Mouse (Mus musculus): ENCODE measurements around the gene Fhit. TPM values are rescaled to one million over a fixed set of nuclear protein-coding genes. Genes with fewer than 3 reads are reported as not detected.

Fhit gene
- polyA plus RNA-seq, 1 experiment from 2014 or later, result 7.8 TPM

GRCm38 (mm10) chr14:10129675-10130074, 1032.2 kb downstream of the Fhit start:
- Histone ChIP-seq H3K36me3 (no peaks in the 10 kb centered on the region), H3K9me3 (no peaks in the 10 kb centered on the region), H3K4me3 (replicated peaks) (no peak overlapping the region), H3K4me2 (replicated peaks) (no peak overlapping the region), H3K27ac (no peak overlapping the region), H3K4me1 (replicated peaks) (no peaks in the 10 kb centered on the region), H3K9ac (replicated peaks) (no peak overlapping the region), H3K27me3 (no peaks in the 10 kb centered on the region)
- no peak for ATAC-seq
- 87% methylated on average over 4 of the region's 4 CpGs for WGBS

GRCm38 (mm10) chr14:10129088-10129487, 1032.7 kb downstream of the Fhit start:
- H3K4me3 ChIP-seq (replicated peaks), result no peak overlapping the region
- no peaks in the 10 kb centered on the region for H3K36me3 ChIP-seq
- ATAC-seq, result no peak
- no peaks in the 10 kb centered on the region for H3K4me1 ChIP-seq (replicated peaks)
- H3K9ac ChIP-seq (replicated peaks), result no peak overlapping the region
- 96% methylated on average over 7 of the region's 7 CpGs for WGBS
- no peak overlapping the region for H3K4me2 ChIP-seq (replicated peaks)
- no peaks in the 10 kb centered on the region for H3K27me3 ChIP-seq
- H3K27ac ChIP-seq, result no peak overlapping the region
- H3K9me3 ChIP-seq, result no peaks in the 10 kb centered on the region

- Histone ChIP-seq H3K9ac (replicated peaks) (no peak overlapping the region), H3K27me3 (no peaks in the 10 kb centered on the region), H3K27ac (no peak overlapping the region), H3K36me3 (no peaks in the 10 kb centered on the region), H3K9me3 (no peaks in the 10 kb centered on the region), H3K4me1 (replicated peaks) (no peaks in the 10 kb centered on the region), H3K4me3 (replicated peaks) (no peak overlapping the region), H3K4me2 (replicated peaks) (no peak overlapping the region)
- no peak for ATAC-seq
These were observed 1035.3 kb downstream of the Fhit start for GRCm38 (mm10) chr14:10126536-10126935.

GRCm38 (mm10) chr14:10122176-10122575, 1039.7 kb downstream of the Fhit start:
- H3K4me2 ChIP-seq (replicated peaks), result no peak overlapping the region
- no peak for ATAC-seq
- no peaks in the 10 kb centered on the region for H3K36me3 ChIP-seq
- H3K4me1 ChIP-seq (replicated peaks), result no peaks in the 10 kb centered on the region
- no peak overlapping the region for H3K27ac ChIP-seq
- H3K27me3 ChIP-seq, result no peaks in the 10 kb centered on the region
- WGBS, result 73% methylated on average over 4 of the region's 4 CpGs
- no peak overlapping the region for H3K9ac ChIP-seq (replicated peaks)
- no peaks in the 10 kb centered on the region for H3K9me3 ChIP-seq
- H3K4me3 ChIP-seq (replicated peaks), result no peak overlapping the region

GRCm38 (mm10) chr14:10096236-10096635, 1065.6 kb downstream of the Fhit start:
- Histone ChIP-seq H3K4me1 (replicated peaks) (no peaks in the 10 kb centered on the region), H3K9me3 (no peaks in the 10 kb centered on the region), H3K27ac (no peak overlapping the region), H3K27me3 (no peaks in the 10 kb centered on the region), H3K36me3 (no peaks in the 10 kb centered on the region), H3K9ac (replicated peaks) (no peak overlapping the region), H3K4me3 (replicated peaks) (no peak overlapping the region), H3K4me2 (replicated peaks) (no peak overlapping the region)
- WGBS, result 93% methylated on average over 2 of the region's 2 CpGs
- no peak for ATAC-seq

GRCm38 (mm10) chr14:10079062-10079461, 1082.8 kb downstream of the Fhit start:
- Histone ChIP-seq H3K27ac (no peak overlapping the region), H3K9ac (replicated peaks) (no peak overlapping the region), H3K4me2 (replicated peaks) (no peak overlapping the region), H3K4me3 (replicated peaks) (no peak overlapping the region), H3K36me3 (no peaks in the 10 kb centered on the region), H3K27me3 (no peaks in the 10 kb centered on the region), H3K4me1 (replicated peaks) (no peaks in the 10 kb centered on the region), H3K9me3 (no peaks in the 10 kb centered on the region)
- no peak for ATAC-seq
- 84% methylated on average over 3 of the region's 3 CpGs for WGBS

GRCm38 (mm10) chr14:10049947-10050346, 1111.9 kb downstream of the Fhit start:
- H3K4me2 ChIP-seq (replicated peaks), result no peak overlapping the region
- no peak overlapping the region for H3K9ac ChIP-seq (replicated peaks)
- no peak overlapping the region for H3K27ac ChIP-seq
- 69% methylated on average over 3 of the region's 3 CpGs for WGBS
- no peaks in the 10 kb centered on the region; the same call in 1 of the 2 replicates for H3K27me3 ChIP-seq
- H3K36me3 ChIP-seq, result no peaks in the 10 kb centered on the region
- H3K4me1 ChIP-seq (replicated peaks), result peaks cover 4% of the 10 kb centered on the region; the same call in 1 of the 2 replicates
- no peak for ATAC-seq
- no peak overlapping the region for H3K4me3 ChIP-seq (replicated peaks)
- H3K9me3 ChIP-seq, result no peaks in the 10 kb centered on the region

- no peaks in the 10 kb centered on the region for H3K9me3 ChIP-seq
- no peak overlapping the region for H3K9ac ChIP-seq (replicated peaks)
- no peaks in the 10 kb centered on the region for H3K36me3 ChIP-seq
- H3K4me3 ChIP-seq (replicated peaks), result no peak overlapping the region
- 90% methylated on average over 2 of the region's 2 CpGs for WGBS
- no peak for ATAC-seq
- H3K4me2 ChIP-seq (replicated peaks), result no peak overlapping the region
- no peak overlapping the region for H3K27ac ChIP-seq
- peaks cover 4% of the 10 kb centered on the region; the same call in 1 of the 2 replicates for H3K4me1 ChIP-seq (replicated peaks)
- H3K27me3 ChIP-seq, result no peaks in the 10 kb centered on the region; the same call in 1 of the 2 replicates
These were observed 1114.6 kb downstream of the Fhit start for GRCm38 (mm10) chr14:10047123-10047783.

- Histone ChIP-seq H3K4me1 (replicated peaks) (peaks cover 4% of the 10 kb centered on the region; the same call in 1 of the 2 replicates), H3K36me3 (no peaks in the 10 kb centered on the region), H3K9ac (replicated peaks) (no peak overlapping the region), H3K27ac (no peak overlapping the region), H3K4me2 (replicated peaks) (no peak overlapping the region), H3K4me3 (replicated peaks) (no peak overlapping the region), H3K9me3 (no peaks in the 10 kb centered on the region), H3K27me3 (no peaks in the 10 kb centered on the region; the same call in 1 of the 2 replicates)
- no peak for ATAC-seq
- 14% methylated on average over 7 of the region's 7 CpGs for WGBS
These were observed 1115.3 kb downstream of the Fhit start for GRCm38 (mm10) chr14:10046336-10047122.

GRCm38 (mm10) chr14:10038021-10038420, 1123.8 kb downstream of the Fhit start:
- WGBS, result 86% methylated on average over 6 of the region's 6 CpGs
- no peak overlapping the region for H3K4me3 ChIP-seq (replicated peaks)

GRCm38 (mm10) chr14:10036685-10037215, 1125.1 kb downstream of the Fhit start:
- Histone ChIP-seq H3K4me3 (replicated peaks) (no peak overlapping the region), H3K9ac (replicated peaks) (no peak overlapping the region), H3K4me1 (replicated peaks) (no peaks in the 10 kb centered on the region), H3K9me3 (no peaks in the 10 kb centered on the region), H3K27ac (no peak overlapping the region), H3K4me2 (replicated peaks) (no peak overlapping the region), H3K36me3 (no peaks in the 10 kb centered on the region), H3K27me3 (peaks cover 11% of the 10 kb centered on the region; the same call in 1 of the 2 replicates)
- ATAC-seq, result no peak
- WGBS, result 68% methylated on average over 2 of the region's 2 CpGs

More at GRCm38 (mm10) chr14:10038021-10038420, 1123.8 kb downstream of the Fhit start:
- Histone ChIP-seq H3K9ac (replicated peaks) (no peak overlapping the region), H3K9me3 (no peaks in the 10 kb centered on the region), H3K27me3 (peaks cover 11% of the 10 kb centered on the region; the same call in 1 of the 2 replicates), H3K27ac (no peak overlapping the region), H3K4me2 (replicated peaks) (no peak overlapping the region), H3K36me3 (no peaks in the 10 kb centered on the region), H3K4me1 (replicated peaks) (no peaks in the 10 kb centered on the region)
- ATAC-seq, result no peak

GRCm38 (mm10) chr14:10035682-10036081, 1126.2 kb downstream of the Fhit start:
- Histone ChIP-seq H3K4me2 (replicated peaks) (no peak overlapping the region), H3K27me3 (peaks cover 11% of the 10 kb centered on the region; the same call in 1 of the 2 replicates), H3K27ac (no peak overlapping the region), H3K9ac (replicated peaks) (no peak overlapping the region), H3K9me3 (no peaks in the 10 kb centered on the region), H3K36me3 (no peaks in the 10 kb centered on the region), H3K4me1 (replicated peaks) (no peaks in the 10 kb centered on the region), H3K4me3 (replicated peaks) (no peak overlapping the region)
- ATAC-seq, result no peak
- WGBS, result 4% methylated on average over 3 of the region's 3 CpGs

Measured in midbrain, embryonic 13.5 days (tissue).